Mouse (Mus musculus) heart, adult 2 months (tissue): ENCODE measurements around the gene Zfp831. TPM values are rescaled to one million over a fixed set of nuclear protein-coding genes. Genes with fewer than 3 reads are reported as not detected.

Experiments used
- DNase-seq, 2 experiments: peaks; one replicate each; pipeline ENCODE4 v3.0.0; 2021
- H3K27ac ChIP-seq: fragments of 200-600 bp; 2 replicates; pipeline ENCODE4 v1.8.1; 2022
- H3K27me3 ChIP-seq: fragments of 200-500 bp; 2 replicates; pipeline ENCODE4 v1.6.1; 2012; ENCODE audit warnings: mild to moderate bottlenecking, low read length, inconsistent platforms, mixed read lengths; ENCODE audit not compliant: control insufficient read depth, insufficient read depth
- H3K36me3 ChIP-seq: fragments of 200-500 bp; 2 replicates; pipeline ENCODE4 v1.6.1; 2012; ENCODE audit warnings: low read length, inconsistent platforms; ENCODE audit not compliant: control insufficient read depth, insufficient read depth
- H3K4me1 ChIP-seq: fragments of 200-500 bp; 2 replicates; pipeline ENCODE4 v1.6.1; 2011; ENCODE audit warnings: low read length; ENCODE audit not compliant: control insufficient read depth, insufficient read depth
- H3K4me3 ChIP-seq: fragments of 200-600 bp; 2 replicates; pipeline ENCODE4 v1.8.1; 2022
- H3K79me2 ChIP-seq: fragments of 200-500 bp; replicated peaks from 2 replicates; pipeline ENCODE4 v1.6.1; 2012; ENCODE audit warnings: mild to moderate bottlenecking, inconsistent platforms, low read length, moderate library complexity, mixed read lengths; ENCODE audit not compliant: control insufficient read depth, insufficient read depth
- H3K9ac ChIP-seq: fragments of 200-500 bp; 2 replicates; pipeline ENCODE4 v1.6.1; 2012; ENCODE audit warnings: low read depth, mild to moderate bottlenecking, control low read depth, inconsistent platforms, low read length, mixed read lengths
- CTCF ChIP-seq: fragments of 200-600 bp; IDR thresholded peaks from 2 replicates; pipeline ENCODE4 v1.8.1; 2022; ENCODE audit warnings: antibody characterized with exemption, mild to moderate bottlenecking, moderate library complexity
- EP300 ChIP-seq: fragments of 200-500 bp; IDR thresholded peaks from 2 replicates; pipeline ENCODE4 v1.6.1; 2011; ENCODE audit warnings: low read depth, low read length, control low read depth; ENCODE audit not compliant: insufficient read depth
- POLR2A ChIP-seq: fragments of 200-500 bp; IDR thresholded peaks from 2 replicates; pipeline ENCODE4 v1.6.1; 2011; ENCODE audit warnings: mild to moderate bottlenecking, low read depth, low read length, control low read depth; ENCODE audit not compliant: insufficient read depth
- WGBS: fragments of 180-500 bp; shearing (Covaris S2); methylation state at CpG from one replicate; pipeline ENCODE4 v1.1.7; 2018; 5-methylcytosine and 5-hydroxymethylcytosine counted together
- intact Hi-C: fragments of 180-260 bp; cut with DNase I; formaldehyde crosslinking; loops from one replicate; pipeline ENCODE4 v1.15.1; 2025
- polyA plus RNA-seq: library from polyadenylated mRNA; depleted of rRNA; stranded (reverse); fragments of >200 nt; gene quantifications from 2 replicates; pipeline ENCODE4 v1.2.3, GENCODE M21; 2012
- total RNA-seq, 2 experiments: library from RNA; stranded (reverse); gene quantifications; 2 replicates each; pipeline ENCODE4 v1.2.3; 2021

Gene Zfp831
- total and polyA plus RNA-seq, 3 experiments: 0.08 to 0.11 (median 0.10) TPM

DNA sequence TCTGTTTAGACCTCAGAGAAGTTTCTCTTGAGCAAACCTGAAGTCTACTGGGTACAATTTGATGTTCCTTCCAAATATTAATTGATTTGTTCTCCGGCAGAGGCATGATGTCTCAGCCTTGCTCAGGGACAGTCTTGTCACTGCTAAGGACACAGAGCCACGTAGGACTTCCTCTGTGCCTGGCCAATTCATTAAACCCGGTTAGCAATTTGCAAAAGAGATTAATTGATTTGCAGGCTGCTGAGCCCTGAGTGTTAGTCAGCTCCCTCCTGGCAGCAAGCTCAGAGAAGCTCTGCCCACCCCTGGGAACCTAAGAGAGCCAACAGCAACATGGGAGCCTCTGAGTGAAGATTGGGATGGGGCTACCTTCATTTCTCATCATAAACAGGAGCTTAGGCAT, 25.5 kb downstream of the Zfp831 start:
- Histone ChIP-seq H3K79me2 (no peaks in the 10 kb centered on the region), H3K27ac (peak overlapping the region; percentile 36; the same call in 1 of the 2 replicates), H3K9ac (no peak overlapping the region), H3K4me1 (peaks cover 8% of the 10 kb centered on the region), H3K36me3 (no peaks in the 10 kb centered on the region), H3K27me3 (no peaks in the 10 kb centered on the region), H3K4me3 (no peak overlapping the region)
- no peak for TF ChIP-seq POLR2A
- TF ChIP-seq EP300: peak; percentile 60; the same call in 1 of the 2 replicates
- WGBS: 36% methylated on average over 3 of the region's 3 CpGs
- intact Hi-C loops: no loop called here
- DNase-seq: peak in 1 of 2 experiments; percentile 46

DNA sequence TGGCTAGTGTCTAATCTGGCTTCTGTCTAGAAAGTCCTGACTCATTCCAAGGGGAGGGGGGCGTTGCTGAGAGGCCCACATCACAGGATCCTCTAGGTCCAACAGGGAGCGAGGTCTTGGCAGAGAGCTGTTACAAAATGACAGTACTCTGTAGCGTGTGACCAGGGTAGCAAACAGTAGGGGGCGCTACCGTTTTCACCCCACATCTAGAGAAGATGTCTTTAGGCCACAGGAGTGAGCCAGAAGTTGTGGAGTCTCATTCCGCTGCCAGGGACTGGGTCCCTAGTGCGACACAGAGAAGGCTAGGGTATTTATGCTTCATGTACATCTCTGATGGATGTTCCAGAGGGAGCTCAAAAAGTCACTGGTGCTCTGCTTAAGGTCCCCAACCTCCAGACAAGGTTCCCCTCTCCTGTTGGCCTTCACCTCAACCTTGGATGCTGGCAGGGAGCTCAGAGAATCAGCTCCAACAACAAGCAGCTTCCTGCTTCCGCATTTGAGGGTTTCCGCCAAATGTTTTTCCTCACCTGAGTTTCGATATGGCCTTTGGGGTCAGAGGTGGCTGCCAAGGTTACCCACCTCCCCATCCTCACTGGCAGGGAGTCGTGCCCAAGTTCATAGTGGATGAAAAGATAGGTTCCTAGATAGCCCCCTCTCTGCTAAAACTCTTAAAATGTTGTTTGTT, 29.3 kb downstream of the Zfp831 start:
- 21% methylated on average over 11 of the region's 11 CpGs for WGBS
- H3K36me3 ChIP-seq: no peaks in the 10 kb centered on the region
- peak; percentile 42 to 48 for DNase-seq
- H3K4me3 ChIP-seq: peak overlapping the region; percentile 69
- H3K4me1 ChIP-seq: peaks cover 9% of the 10 kb centered on the region
- no peaks in the 10 kb centered on the region for H3K27me3 ChIP-seq
- 0 out of 2 replicates have a peak, but pooled peaks have one; percentile 36 for TF ChIP-seq POLR2A
- TF ChIP-seq EP300: no peak
- peak; percentile 64 for TF ChIP-seq CTCF
- H3K27ac ChIP-seq: peak overlapping the region; percentile 79
- H3K79me2 ChIP-seq: no peaks in the 10 kb centered on the region
- intact Hi-C loops: loop anchor here (2.0 to 10.0 kb wide), 4 partner anchors 36 to 345 kb away; partner anchors contain the start of gene Nelfcd
- no peak overlapping the region for H3K9ac ChIP-seq

DNA sequence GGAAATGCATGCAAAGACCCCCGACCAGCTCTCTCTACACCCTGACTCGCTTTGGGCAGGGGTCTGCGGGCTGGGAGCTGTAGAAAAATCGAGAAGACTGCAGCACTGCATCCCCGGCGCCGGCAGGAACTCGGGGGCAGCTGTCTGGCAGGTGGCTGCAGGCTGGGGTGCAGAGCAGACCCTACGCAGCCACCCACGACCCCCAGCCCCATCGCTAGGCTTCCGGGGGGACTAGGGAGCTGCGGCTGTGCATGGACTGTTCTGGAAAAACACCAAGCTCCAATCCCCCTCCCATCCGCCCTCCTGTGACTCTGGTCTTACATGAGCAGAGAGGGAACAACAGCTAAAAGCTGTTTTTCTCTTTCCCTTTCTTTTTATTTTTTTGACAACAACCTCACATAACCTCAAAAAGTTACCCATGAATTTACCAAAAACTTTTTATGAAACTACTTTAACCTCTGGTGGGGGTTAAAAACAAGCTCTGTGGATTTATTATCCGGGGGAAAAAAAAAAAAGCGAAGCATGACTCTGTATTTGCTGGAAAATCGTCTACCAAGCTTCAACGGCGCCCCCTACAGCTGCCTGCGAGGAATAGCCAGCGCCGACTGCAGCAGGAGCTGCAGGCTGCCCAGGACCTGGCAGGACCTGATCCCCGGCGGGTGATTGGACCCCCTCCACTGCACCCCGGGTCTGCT, 30.4 kb downstream of the Zfp831 start:
- intact Hi-C loops: loop anchor here (1.0 to 10.0 kb wide), 8 partner anchors 37 to 361 kb away; partner anchors contain the start of gene Nelfcd
- DNase-seq: peak; percentile 85 to 90
- TF ChIP-seq CTCF (peak; percentile 99), EP300 (0 out of 2 replicates have a peak, but pooled peaks have one; percentile 29), POLR2A (no peak)
- Histone ChIP-seq H3K79me2 (no peaks in the 10 kb centered on the region), H3K4me1 (peaks cover 6% of the 10 kb centered on the region), H3K36me3 (no peaks in the 10 kb centered on the region), H3K9ac (peak overlapping the region; percentile 77), H3K4me3 (peak overlapping the region; percentile 69), H3K27me3 (no peaks in the 10 kb centered on the region), H3K27ac (peak overlapping the region; percentile 79)
- WGBS: 1% methylated on average over 25 of the region's 25 CpGs

DNA sequence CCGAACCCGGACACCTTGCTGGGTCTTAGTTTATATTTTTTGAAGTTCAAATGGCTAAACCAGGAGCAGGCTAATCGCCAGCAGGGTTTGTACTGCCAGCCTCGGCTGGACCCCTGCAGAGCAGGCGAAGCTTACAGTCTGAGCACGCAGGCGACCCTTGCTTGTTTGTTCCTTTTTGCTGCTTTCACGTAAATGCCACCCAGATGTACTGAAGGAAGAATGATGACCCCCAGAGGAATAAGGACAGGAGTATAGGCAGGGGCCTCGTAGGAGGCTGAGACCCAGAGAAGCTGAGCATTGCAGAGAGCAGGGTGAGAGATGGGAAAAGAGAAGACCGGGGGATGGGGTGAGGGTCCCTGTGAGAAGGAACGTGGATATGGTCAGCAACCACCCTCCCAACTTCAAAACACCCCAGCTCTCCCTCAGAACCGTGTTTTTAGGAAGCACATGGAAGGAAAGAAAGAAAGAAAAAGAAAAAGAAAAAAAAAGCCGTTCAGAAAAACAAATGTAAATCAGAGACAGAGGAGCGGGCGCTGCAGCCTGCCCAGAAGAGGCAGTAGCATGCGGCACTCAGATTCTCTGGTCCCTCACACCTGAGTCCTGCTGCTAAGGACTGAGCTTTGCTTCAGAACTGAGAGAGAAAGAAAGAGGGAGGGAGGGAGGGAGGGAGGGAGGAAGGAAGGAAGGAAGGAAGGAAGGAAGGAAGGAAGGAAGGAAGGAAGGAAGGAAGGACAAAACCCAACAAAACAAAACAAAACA, 31.1 kb downstream of the Zfp831 start:
- no peak for TF ChIP-seq POLR2A
- no peak for TF ChIP-seq EP300
- TF ChIP-seq CTCF: no peak
- Histone ChIP-seq H3K27me3 (no peaks in the 10 kb centered on the region), H3K4me1 (peaks cover 5% of the 10 kb centered on the region), H3K79me2 (no peaks in the 10 kb centered on the region), H3K36me3 (no peaks in the 10 kb centered on the region), H3K9ac (0 out of 2 replicates have a peak overlapping the region, but pooled peaks have one; percentile 2), H3K27ac (no peak overlapping the region), H3K4me3 (peak overlapping the region; percentile 69)
- no peak for DNase-seq
- intact Hi-C loops: loop anchor here (1.0 to 10.0 kb wide), 6 partner anchors 181 to 362 kb away; partner anchors contain the start of gene Nelfcd
- 14% methylated on average over 16 of the region's 16 CpGs for whole genome bisulfite sequencing

DNA sequence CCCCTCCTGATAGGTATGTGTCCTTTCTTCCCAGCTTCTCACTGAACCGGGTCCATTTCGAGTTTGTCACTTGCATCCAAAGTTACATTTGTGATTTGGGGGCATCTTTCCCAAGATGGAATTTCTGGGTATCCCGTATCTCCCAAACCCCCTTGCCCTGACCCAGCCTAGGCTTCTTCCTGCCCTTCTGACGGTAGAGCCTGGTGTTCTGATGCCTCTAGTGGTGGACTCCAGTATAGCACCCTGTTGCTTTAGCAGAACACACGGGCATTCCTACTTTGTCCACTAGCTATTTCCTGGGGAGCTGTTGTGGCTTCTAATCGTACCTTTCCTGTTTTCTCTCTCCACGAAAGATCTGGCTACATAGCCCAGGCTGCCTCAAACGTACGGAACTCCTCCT, 32.3 kb downstream of the Zfp831 start:
- Histone ChIP-seq H3K4me1 (peaks cover 5% of the 10 kb centered on the region), H3K36me3 (no peaks in the 10 kb centered on the region), H3K79me2 (no peaks in the 10 kb centered on the region), H3K4me3 (no peak overlapping the region), H3K27me3 (no peaks in the 10 kb centered on the region), H3K27ac (no peak overlapping the region), H3K9ac (no peak overlapping the region)
- peak; percentile 62 to 72 for DNase-seq
- intact Hi-C loops: loop anchor here (2.0 to 10.0 kb wide), 3 partner anchors 185 to 261 kb away; partner anchors contain the start of gene Nelfcd
- 0 out of 2 replicates have a peak, but pooled peaks have one; percentile 45 for TF ChIP-seq EP300
- TF ChIP-seq CTCF: peak; percentile 99; the same call in 1 of the 2 replicates
- TF ChIP-seq POLR2A: no peak
- WGBS: 4% methylated on average over 9 of the region's 9 CpGs

DNA sequence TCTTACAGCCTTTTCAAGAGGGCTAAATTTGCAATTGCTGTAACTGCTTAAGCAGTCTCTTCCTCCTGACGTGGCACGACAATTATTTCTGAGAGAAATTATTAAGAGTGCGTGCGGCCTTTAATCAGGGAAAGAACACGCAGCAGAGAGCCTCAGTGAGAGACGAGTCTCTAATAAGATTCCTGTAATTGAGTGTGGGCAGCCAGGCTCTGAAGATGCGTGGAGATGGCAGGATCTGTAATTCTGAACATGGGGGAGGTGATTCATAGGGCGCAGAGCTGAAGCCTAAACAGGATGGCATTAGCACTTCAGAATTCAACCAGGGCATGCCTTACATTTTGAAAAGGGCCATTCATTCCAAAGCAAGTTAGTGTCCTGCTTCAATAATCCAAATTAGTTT, 58.0 kb downstream of the Zfp831 start:
- Histone ChIP-seq H3K27ac (no peak overlapping the region), H3K4me1 (no peaks in the 10 kb centered on the region), H3K4me3 (no peak overlapping the region), H3K9ac (no peak overlapping the region), H3K79me2 (no peaks in the 10 kb centered on the region), H3K36me3 (no peaks in the 10 kb centered on the region), H3K27me3 (no peaks in the 10 kb centered on the region)
- TF ChIP-seq CTCF (no peak), POLR2A (no peak), EP300 (no peak)
- 86% methylated on average over 8 of the region's 8 CpGs for WGBS
- intact Hi-C loops: no loop called here
- no peak for DNase-seq
